Mouse (Mus musculus): Measurements from ENCODE around the gene Ccdc13. TPM values are rescaled to one million over a fixed set of nuclear protein-coding genes. Genes with fewer than 3 reads are reported as not detected.
A peak's percentile ranks its signal among the peaks of the same experiment; 100 is the strongest.

The Ccdc13 gene
- total and polyA plus RNA-seq, 2 experiments from 2014 or later, result 4.7 to 5.2 TPM

- DNase-seq, result no peak
- no peaks in the 10 kb centered on the region for H3K9me3 ChIP-seq (ENCODE audit: low read length)
- ATAC-seq, result no peak
- no peak overlapping the region for H3K9ac ChIP-seq
- H3K4me1 ChIP-seq (ENCODE audit: insufficient read depth), result no peaks in the 10 kb centered on the region
- H3K4me3 ChIP-seq (ENCODE audit: low read depth, low read length), result no peak overlapping the region
- WGBS, result 88% methylated on average over 2 of the region's 2 CpGs
- H3K27me3 ChIP-seq (ENCODE audit: insufficient read depth, low read length), result no peaks in the 10 kb centered on the region
- no peak overlapping the region for H3K4me2 ChIP-seq (ENCODE audit: low read depth)
- no peak for TF ChIP-seq CTCF (IDR thresholded peaks at IDR 0.05; ENCODE audit: low read depth)
- H3K36me3 ChIP-seq (ENCODE audit: insufficient read depth), result no peaks in the 10 kb centered on the region
- H3K27ac ChIP-seq (ENCODE audit: low read depth, low read length), result no peak overlapping the region
Measured at GRCm38 (mm10) chr9:121860921-121861320, 21.7 kb upstream of the Ccdc13 start.

- WGBS, result 96% methylated on average over 2 of the region's 2 CpGs
- Histone ChIP-seq H3K9me3 (ENCODE audit: low read length) (no peaks in the 10 kb centered on the region), H3K36me3 (ENCODE audit: insufficient read depth) (no peaks in the 10 kb centered on the region), H3K4me2 (ENCODE audit: low read depth) (no peak overlapping the region), H3K27ac (ENCODE audit: low read depth, low read length) (no peak overlapping the region), H3K27me3 (ENCODE audit: insufficient read depth, low read length) (no peaks in the 10 kb centered on the region), H3K4me1 (ENCODE audit: insufficient read depth) (no peaks in the 10 kb centered on the region), H3K9ac (no peak overlapping the region), H3K4me3 (ENCODE audit: low read depth, low read length) (no peak overlapping the region)
- no peak for TF ChIP-seq CTCF (IDR thresholded peaks at IDR 0.05; ENCODE audit: low read depth)
- no peak for ATAC-seq
- DNase-seq, result no peak
Measured at GRCm38 (mm10) chr9:121859345-121859744, 20.1 kb upstream of the Ccdc13 start.

GRCm38 (mm10) chr9:121858153-121858488 is 18.9 kb upstream of the Ccdc13 start, which contains the start of gene Higd1a:
Higd1a (minus strand) TSS chr9:121858362.
- peak within 1 kb of the TSS; percentile 84 for H3K4me3 ChIP-seq (ENCODE audit: low read depth, low read length)
- H3K27me3 ChIP-seq (ENCODE audit: insufficient read depth, low read length), result no peaks in the 10 kb centered on the region
- no peaks in the 10 kb centered on the region for H3K36me3 ChIP-seq (ENCODE audit: insufficient read depth)
- H3K9ac ChIP-seq, result peak within 1 kb of the TSS; percentile 87
- no peak for DNase-seq
- no peaks in the 10 kb centered on the region for H3K4me1 ChIP-seq (ENCODE audit: insufficient read depth)
- H3K4me2 ChIP-seq (ENCODE audit: low read depth), result peak within 1 kb of the TSS; percentile 94
- whole genome bisulfite sequencing, result 6% methylated on average over 6 of the region's 6 CpGs
- peak within 1 kb of the TSS; percentile 79 for H3K27ac ChIP-seq (ENCODE audit: low read depth, low read length)
- TF ChIP-seq CTCF (IDR thresholded peaks at IDR 0.05; ENCODE audit: low read depth), result no peak
- H3K9me3 ChIP-seq (ENCODE audit: low read length), result no peaks in the 10 kb centered on the region
- ATAC-seq, result no peak

GRCm38 (mm10) chr9:121857474-121858152 is 18.4 kb upstream of the Ccdc13 start:
- no peaks in the 10 kb centered on the region for H3K27me3 ChIP-seq (ENCODE audit: insufficient read depth, low read length)
- peak overlapping the region; percentile 84 for H3K4me3 ChIP-seq (ENCODE audit: low read depth, low read length)
- H3K4me2 ChIP-seq (ENCODE audit: low read depth), result peak overlapping the region; percentile 94
- no peaks in the 10 kb centered on the region for H3K9me3 ChIP-seq (ENCODE audit: low read length)
- ATAC-seq (peak; percentile 99), DNase-seq (peak; percentile 97)
- peak; percentile 59 for TF ChIP-seq CTCF (IDR thresholded peaks at IDR 0.05; ENCODE audit: low read depth)
- peak overlapping the region; percentile 79 for H3K27ac ChIP-seq (ENCODE audit: low read depth, low read length)
- WGBS, result under 1% methylated on average over 69 of the region's 70 CpGs
- H3K4me1 ChIP-seq (ENCODE audit: insufficient read depth), result no peaks in the 10 kb centered on the region
- H3K36me3 ChIP-seq (ENCODE audit: insufficient read depth), result no peaks in the 10 kb centered on the region
- H3K9ac ChIP-seq, result peak overlapping the region; percentile 87

- Histone ChIP-seq H3K9me3 (ENCODE audit: low read length) (no peaks in the 10 kb centered on the region), H3K4me3 (ENCODE audit: low read depth, low read length) (peak overlapping the region; percentile 84), H3K4me2 (ENCODE audit: low read depth) (peak overlapping the region; percentile 94), H3K27me3 (ENCODE audit: insufficient read depth, low read length) (no peaks in the 10 kb centered on the region), H3K27ac (ENCODE audit: low read depth, low read length) (peak overlapping the region; percentile 79), H3K9ac (peak overlapping the region; percentile 87), H3K4me1 (ENCODE audit: insufficient read depth) (no peaks in the 10 kb centered on the region), H3K36me3 (ENCODE audit: insufficient read depth) (0 out of 2 replicates have a peak, but pooled peaks cover 3% of the 10 kb centered on the region)
- no peak for TF ChIP-seq CTCF (IDR thresholded peaks at IDR 0.05; ENCODE audit: low read depth)
- peak; percentile 18 for DNase-seq
- no peak for ATAC-seq
- WGBS, result 2% methylated on average over 39 of the region's 39 CpGs
Measured at GRCm38 (mm10) chr9:121856649-121857416, 17.6 kb upstream of the Ccdc13 start.

- no peak for TF ChIP-seq CTCF (IDR thresholded peaks at IDR 0.05; ENCODE audit: low read depth)
- DNase-seq, result no peak
- 96% methylated on average over 3 of the region's 3 CpGs for WGBS
- no peak for ATAC-seq
- Histone ChIP-seq H3K9me3 (ENCODE audit: low read length) (no peaks in the 10 kb centered on the region), H3K36me3 (ENCODE audit: insufficient read depth) (peaks cover 23% of the 10 kb centered on the region), H3K9ac (no peak overlapping the region), H3K27me3 (ENCODE audit: insufficient read depth, low read length) (no peaks in the 10 kb centered on the region), H3K4me3 (ENCODE audit: low read depth, low read length) (no peak overlapping the region), H3K27ac (ENCODE audit: low read depth, low read length) (no peak overlapping the region), H3K4me2 (ENCODE audit: low read depth) (no peak overlapping the region), H3K4me1 (ENCODE audit: insufficient read depth) (no peaks in the 10 kb centered on the region)
Measured at GRCm38 (mm10) chr9:121854246-121854645, 15.0 kb upstream of the Ccdc13 start.

- H3K4me3 ChIP-seq (ENCODE audit: low read depth, low read length), result no peak overlapping the region
- peaks cover 36% of the 10 kb centered on the region for H3K36me3 ChIP-seq (ENCODE audit: insufficient read depth)
- no peak for TF ChIP-seq CTCF (IDR thresholded peaks at IDR 0.05; ENCODE audit: low read depth)
- H3K9me3 ChIP-seq (ENCODE audit: low read length), result no peaks in the 10 kb centered on the region
- DNase-seq (no peak), ATAC-seq (no peak)
- H3K4me1 ChIP-seq (ENCODE audit: insufficient read depth), result no peaks in the 10 kb centered on the region
- H3K4me2 ChIP-seq (ENCODE audit: low read depth), result no peak overlapping the region
- H3K27me3 ChIP-seq (ENCODE audit: insufficient read depth, low read length), result no peaks in the 10 kb centered on the region
- H3K27ac ChIP-seq (ENCODE audit: low read depth, low read length), result no peak overlapping the region
- H3K9ac ChIP-seq, result no peak overlapping the region
- WGBS, result 80% methylated on average over 5 of the region's 5 CpGs
Measured at GRCm38 (mm10) chr9:121847842-121848241, 8.6 kb upstream of the Ccdc13 start.
